Mouse (Mus musculus): ENCODE results near the gene Capn1. TPM values are rescaled to one million over a fixed set of nuclear protein-coding genes. Genes with fewer than 3 reads are reported as not detected.

Gene Capn1
- total and polyA plus RNA-seq, 2 experiments from 2014 or later: 3.3 to 7.7 TPM

DNA sequence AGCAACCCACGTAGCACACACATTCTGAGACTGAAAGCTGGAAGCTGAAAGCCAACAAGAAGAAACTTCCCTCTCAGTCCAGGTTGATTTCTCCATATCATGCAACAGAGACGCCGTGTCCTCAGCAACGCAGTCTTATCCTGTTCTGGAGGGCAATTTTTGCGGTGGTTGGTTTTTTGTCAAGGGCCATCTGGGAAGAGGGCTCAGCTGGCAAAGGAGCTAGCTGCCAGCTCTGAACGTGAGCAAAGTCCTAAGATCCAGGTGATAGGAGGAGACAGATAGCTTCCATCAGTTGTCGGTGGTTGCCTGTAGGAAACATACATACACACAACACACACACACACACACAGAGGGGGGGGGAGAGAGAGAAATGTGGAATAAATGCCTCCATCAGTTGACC is 22.6 kb upstream of the Capn1 start:
- no peak for TF ChIP-seq CTCF (IDR thresholded peaks at IDR 0.05; ENCODE audit: low read depth)
- no peak overlapping the region for H3K4me2 ChIP-seq (ENCODE audit: low read depth)
- no peak overlapping the region for H3K4me3 ChIP-seq (ENCODE audit: low read depth, low read length)
- H3K9me3 ChIP-seq (ENCODE audit: low read length): no peaks in the 10 kb centered on the region
- ATAC-seq: no peak
- H3K9ac ChIP-seq: no peak overlapping the region
- H3K27me3 ChIP-seq (ENCODE audit: insufficient read depth, low read length): no peaks in the 10 kb centered on the region
- H3K4me1 ChIP-seq (ENCODE audit: insufficient read depth): no peaks in the 10 kb centered on the region
- H3K36me3 ChIP-seq (ENCODE audit: insufficient read depth): no peaks in the 10 kb centered on the region
- H3K27ac ChIP-seq (ENCODE audit: low read depth, low read length): no peak overlapping the region
- 76% methylated on average over 7 of the region's 7 CpGs for WGBS
- no peak for DNase-seq

DNA sequence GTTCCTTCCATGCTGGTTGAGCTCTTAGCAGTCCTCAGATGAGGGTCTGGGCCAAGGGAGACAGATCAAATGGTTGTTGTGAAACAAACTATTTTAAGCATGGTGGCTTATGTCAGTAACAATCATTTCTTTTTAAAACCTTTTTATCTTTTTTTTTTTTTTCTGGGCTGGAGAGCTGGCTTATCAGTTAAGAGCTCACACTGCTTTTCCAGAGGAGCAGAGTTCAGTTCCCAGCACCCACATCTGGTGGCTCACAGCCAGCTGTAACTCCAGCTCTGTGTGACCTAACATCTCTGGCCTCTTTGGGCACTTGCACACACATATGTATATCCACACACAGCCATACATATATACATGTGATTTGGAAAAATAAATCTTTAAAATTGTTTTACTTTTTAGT is 22.0 kb upstream of the Capn1 start:
- no peak overlapping the region for H3K27ac ChIP-seq (ENCODE audit: low read depth, low read length)
- ATAC-seq (no peak), DNase-seq (no peak)
- no peaks in the 10 kb centered on the region for H3K27me3 ChIP-seq (ENCODE audit: insufficient read depth, low read length)
- no peak overlapping the region for H3K4me3 ChIP-seq (ENCODE audit: low read depth, low read length)
- no peaks in the 10 kb centered on the region for H3K4me1 ChIP-seq (ENCODE audit: insufficient read depth)
- H3K4me2 ChIP-seq (ENCODE audit: low read depth): no peak overlapping the region
- no peaks in the 10 kb centered on the region for H3K9me3 ChIP-seq (ENCODE audit: low read length)
- H3K36me3 ChIP-seq (ENCODE audit: insufficient read depth): no peaks in the 10 kb centered on the region
- TF ChIP-seq CTCF (IDR thresholded peaks at IDR 0.05; ENCODE audit: low read depth): no peak
- H3K9ac ChIP-seq: no peak overlapping the region

DNA sequence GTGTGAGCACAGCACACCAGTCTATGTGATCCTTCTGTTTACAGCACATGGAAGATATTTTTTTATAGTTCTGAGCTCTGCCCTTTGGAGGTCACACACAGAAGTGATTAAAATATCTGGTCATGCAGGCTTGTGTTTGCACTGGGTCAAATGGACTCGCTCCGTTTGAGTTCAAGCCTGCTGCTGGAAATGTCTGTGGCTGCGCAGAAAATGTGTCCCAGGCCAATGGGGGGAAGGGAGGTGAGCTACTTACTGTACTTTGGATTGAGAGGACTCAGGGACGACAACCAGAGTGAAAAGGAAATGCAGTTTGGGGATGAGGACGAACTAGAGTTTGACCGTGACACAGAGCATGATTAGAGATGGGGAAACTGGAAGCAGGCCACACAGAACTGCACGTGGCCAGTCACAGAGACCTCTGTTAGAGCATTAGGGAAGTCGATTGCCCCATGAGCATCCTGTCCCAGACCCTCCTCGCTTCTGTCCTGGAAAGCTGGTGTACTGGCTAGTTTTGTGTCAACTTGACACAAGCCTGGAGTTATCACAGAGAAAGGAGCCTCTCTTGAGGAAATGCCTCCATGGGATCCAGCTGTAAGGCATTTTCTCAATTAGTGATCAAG is 20.4 kb upstream of the Capn1 start:
- 83% methylated on average over 9 of the region's 9 CpGs for WGBS
- H3K27ac ChIP-seq (ENCODE audit: low read depth, low read length): no peak overlapping the region
- H3K4me1 ChIP-seq (ENCODE audit: insufficient read depth): no peaks in the 10 kb centered on the region
- H3K9ac ChIP-seq: no peak overlapping the region
- no peak for TF ChIP-seq CTCF (IDR thresholded peaks at IDR 0.05; ENCODE audit: low read depth)
- no peak overlapping the region for H3K4me2 ChIP-seq (ENCODE audit: low read depth)
- no peak overlapping the region for H3K4me3 ChIP-seq (ENCODE audit: low read depth, low read length)
- ATAC-seq (no peak), DNase-seq (no peak)
- no peaks in the 10 kb centered on the region for H3K27me3 ChIP-seq (ENCODE audit: insufficient read depth, low read length)
- no peaks in the 10 kb centered on the region for H3K36me3 ChIP-seq (ENCODE audit: insufficient read depth)
- H3K9me3 ChIP-seq (ENCODE audit: low read length): no peaks in the 10 kb centered on the region

DNA sequence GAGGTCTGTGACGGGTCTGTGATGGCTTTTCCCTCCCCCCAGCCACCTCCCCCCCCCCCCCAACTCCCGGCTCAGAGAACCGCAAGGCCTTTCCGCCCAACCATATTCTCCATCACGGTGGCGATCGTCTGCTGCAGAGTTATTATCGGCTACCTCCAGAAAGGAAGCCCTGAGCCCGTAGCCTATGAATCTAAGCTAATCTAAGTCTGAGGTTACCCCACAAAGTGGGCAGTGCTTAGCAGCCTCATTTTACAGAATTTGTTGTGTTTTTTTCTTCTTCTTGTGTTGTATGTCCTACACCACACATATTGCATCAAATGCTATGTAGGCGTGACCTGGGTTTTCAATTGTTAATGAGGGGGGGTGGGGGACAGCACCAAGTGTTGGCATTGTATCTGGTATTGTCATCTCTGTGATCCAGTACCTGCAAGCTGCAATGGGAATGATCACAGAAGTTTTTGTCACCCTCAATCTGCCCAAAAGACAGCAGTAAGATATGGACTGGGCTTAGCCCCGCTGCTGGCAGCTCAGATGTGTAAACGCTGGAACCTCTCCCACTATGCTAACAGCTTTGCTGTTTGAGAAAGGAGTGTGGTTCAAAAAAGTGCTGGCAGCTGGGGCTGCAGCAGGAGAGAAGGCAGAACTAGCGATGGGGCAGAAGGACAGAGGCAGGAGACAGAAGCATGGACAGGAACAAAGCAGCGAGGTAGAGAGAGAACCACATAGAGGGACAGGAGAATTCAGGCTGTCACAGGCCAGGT is 15.0 kb upstream of the Capn1 start:
- ATAC-seq (no peak), DNase-seq (no peak)

GRCm38 (mm10) chr19:6029426-6029825 is 13.7 kb upstream of the Capn1 start:
- H3K36me3 ChIP-seq (ENCODE audit: insufficient read depth): no peaks in the 10 kb centered on the region
- H3K4me1 ChIP-seq (ENCODE audit: insufficient read depth): no peaks in the 10 kb centered on the region
- ATAC-seq (no peak), DNase-seq (no peak)
- no peak overlapping the region for H3K27ac ChIP-seq (ENCODE audit: low read depth, low read length)
- H3K27me3 ChIP-seq (ENCODE audit: insufficient read depth, low read length): no peaks in the 10 kb centered on the region
- 81% methylated on average over 9 of the region's 9 CpGs for WGBS
- TF ChIP-seq CTCF (IDR thresholded peaks at IDR 0.05; ENCODE audit: low read depth): no peak
- no peak overlapping the region for H3K4me3 ChIP-seq (ENCODE audit: low read depth, low read length)
- H3K9ac ChIP-seq: no peak overlapping the region
- H3K4me2 ChIP-seq (ENCODE audit: low read depth): no peak overlapping the region
- H3K9me3 ChIP-seq (ENCODE audit: low read length): no peaks in the 10 kb centered on the region

More for the DNA sequence above, 15.0 kb upstream of the Capn1 start:
- no peak for TF ChIP-seq CTCF (IDR thresholded peaks at IDR 0.05; ENCODE audit: low read depth)
- Histone ChIP-seq H3K4me2 (ENCODE audit: low read depth) (no peak overlapping the region), H3K27ac (ENCODE audit: low read depth, low read length) (no peak overlapping the region), H3K9ac (no peak overlapping the region), H3K9me3 (ENCODE audit: low read length) (no peaks in the 10 kb centered on the region), H3K4me1 (ENCODE audit: insufficient read depth) (no peaks in the 10 kb centered on the region), H3K4me3 (ENCODE audit: low read depth, low read length) (no peak overlapping the region), H3K36me3 (ENCODE audit: insufficient read depth) (no peaks in the 10 kb centered on the region), H3K27me3 (ENCODE audit: insufficient read depth, low read length) (no peaks in the 10 kb centered on the region)
- WGBS: 78% methylated on average over 14 of the region's 14 CpGs

- H3K36me3 ChIP-seq (ENCODE audit: insufficient read depth): no peaks in the 10 kb centered on the region
- TF ChIP-seq CTCF (IDR thresholded peaks at IDR 0.05; ENCODE audit: low read depth): no peak
- H3K27ac ChIP-seq (ENCODE audit: low read depth, low read length): no peak overlapping the region
- H3K9ac ChIP-seq: no peak overlapping the region
- H3K9me3 ChIP-seq (ENCODE audit: low read length): no peaks in the 10 kb centered on the region
- H3K27me3 ChIP-seq (ENCODE audit: insufficient read depth, low read length): no peaks in the 10 kb centered on the region
- H3K4me2 ChIP-seq (ENCODE audit: low read depth): no peak overlapping the region
- H3K4me3 ChIP-seq (ENCODE audit: low read depth, low read length): no peak overlapping the region
- ATAC-seq (no peak), DNase-seq (no peak)
- 81% methylated on average over 6 of the region's 6 CpGs for WGBS
- no peaks in the 10 kb centered on the region for H3K4me1 ChIP-seq (ENCODE audit: insufficient read depth)
Observed at GRCm38 (mm10) chr19:6028991-6029390, 13.3 kb upstream of the Capn1 start.

DNA sequence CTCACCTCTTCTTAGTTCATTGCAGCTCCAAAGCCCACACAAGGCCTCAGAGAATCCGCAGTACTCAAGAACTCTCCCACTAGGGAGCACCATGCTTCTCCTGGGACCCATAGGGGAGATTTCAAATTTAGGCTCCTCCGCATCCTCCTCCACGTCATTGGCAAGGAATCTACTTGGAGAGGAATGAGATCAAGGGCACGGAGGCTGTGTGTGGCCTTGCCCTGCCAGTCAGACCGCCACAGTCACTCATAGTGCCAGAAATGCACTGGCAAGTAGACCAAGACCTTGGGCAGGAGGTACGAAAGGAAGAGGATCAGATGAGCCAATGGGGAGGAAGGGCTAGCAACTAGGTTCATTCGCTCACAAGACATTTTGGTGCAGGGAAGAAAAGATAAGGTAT is 8.2 kb upstream of the Capn1 start:
- H3K4me2 ChIP-seq (ENCODE audit: low read depth): no peak overlapping the region
- H3K27me3 ChIP-seq (ENCODE audit: insufficient read depth, low read length): no peaks in the 10 kb centered on the region
- H3K27ac ChIP-seq (ENCODE audit: low read depth, low read length): no peak overlapping the region
- no peaks in the 10 kb centered on the region for H3K9me3 ChIP-seq (ENCODE audit: low read length)
- H3K4me3 ChIP-seq (ENCODE audit: low read depth, low read length): no peak overlapping the region
- no peaks in the 10 kb centered on the region for H3K4me1 ChIP-seq (ENCODE audit: insufficient read depth)
- TF ChIP-seq CTCF (IDR thresholded peaks at IDR 0.05; ENCODE audit: low read depth): no peak
- DNase-seq: no peak
- ATAC-seq: no peak
- no peak overlapping the region for H3K9ac ChIP-seq
- 83% methylated on average over 7 of the region's 7 CpGs for WGBS
- H3K36me3 ChIP-seq (ENCODE audit: insufficient read depth): no peaks in the 10 kb centered on the region

Data from forebrain, postnatal 0 days (tissue).